Mouse (Mus musculus) cerebellum, adult 11-12 months (tissue): Measurements from ENCODE around the gene Asns.
"Not testable (repeated sequence)": the region's sequence is repeated elsewhere in the genome, so short reads cannot be mapped to it uniquely, and the experiment has no call there.

ENCODE experiments used
- DNase-seq: peaks from one replicate; pipeline ENCODE4 v3.0.0; 2022

Asns gene

GRCm38 (mm10) chr6:7676194-7676901 lies 16.7 kb downstream of the Asns start:
- no peak for DNase-seq

DNA sequence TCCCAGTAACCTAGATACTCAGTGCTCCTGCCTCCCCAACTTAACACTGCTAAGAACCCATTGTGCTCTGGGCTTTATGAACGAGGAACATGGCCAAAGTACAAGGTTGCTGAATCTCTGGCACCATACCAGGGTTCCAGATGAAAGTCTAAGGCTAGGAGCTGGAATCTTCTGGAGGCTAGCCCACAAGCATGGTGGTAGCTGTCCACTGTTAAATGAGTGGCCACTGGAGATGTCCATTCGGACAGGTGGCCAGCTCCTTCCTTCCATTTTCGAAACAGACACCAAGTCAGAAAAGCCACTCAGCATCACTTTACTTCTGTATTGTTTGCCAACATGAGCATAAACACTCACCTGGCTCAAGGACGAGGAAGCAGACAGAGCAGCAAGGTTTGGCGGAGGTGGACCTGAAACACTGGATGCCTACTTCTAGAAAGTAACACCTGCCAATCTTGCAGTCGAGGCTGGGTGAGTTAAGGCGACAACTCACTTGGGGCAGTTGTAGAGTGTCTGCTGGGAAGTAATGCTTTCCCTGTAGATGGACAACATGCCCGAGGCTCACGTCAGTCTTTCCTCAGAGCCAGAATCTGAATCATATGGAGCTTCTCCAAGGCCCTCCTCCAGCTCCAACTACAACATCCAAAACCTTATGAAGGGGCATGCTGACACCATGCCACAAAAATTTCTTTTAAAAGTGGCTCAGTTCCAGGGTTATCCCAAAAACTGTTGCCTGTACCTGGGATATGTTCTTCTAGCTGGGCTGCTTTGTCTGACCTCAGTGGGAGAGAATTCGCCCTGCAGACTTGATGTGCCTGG lies 20.4 kb downstream of the Asns start:
- DNase-seq = no peak

DNA sequence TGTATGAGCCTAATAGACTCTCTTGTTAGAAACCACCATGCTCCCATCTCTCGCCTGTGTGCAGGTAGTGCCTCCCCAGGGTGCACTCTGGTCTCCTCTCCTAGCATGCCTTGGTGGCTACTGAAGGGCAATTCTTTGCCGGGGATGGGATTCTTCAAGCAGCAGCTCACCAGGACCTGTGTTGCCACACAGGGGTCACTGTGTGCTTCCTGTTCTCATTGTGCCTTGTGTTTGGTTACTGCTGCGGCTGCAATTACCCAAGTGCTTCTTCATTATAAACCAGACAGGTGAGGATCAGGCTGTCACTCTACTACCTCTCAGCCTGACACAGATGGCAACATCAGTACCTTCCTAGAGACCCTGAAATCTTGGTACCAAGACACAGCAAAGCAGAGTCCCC lies 21.6 kb downstream of the Asns start:
- no peak for DNase-seq

GRCm38 (mm10) chr6:7670588-7670987 lies 22.5 kb downstream of the Asns start:
- DNase-seq = no peak

DNA sequence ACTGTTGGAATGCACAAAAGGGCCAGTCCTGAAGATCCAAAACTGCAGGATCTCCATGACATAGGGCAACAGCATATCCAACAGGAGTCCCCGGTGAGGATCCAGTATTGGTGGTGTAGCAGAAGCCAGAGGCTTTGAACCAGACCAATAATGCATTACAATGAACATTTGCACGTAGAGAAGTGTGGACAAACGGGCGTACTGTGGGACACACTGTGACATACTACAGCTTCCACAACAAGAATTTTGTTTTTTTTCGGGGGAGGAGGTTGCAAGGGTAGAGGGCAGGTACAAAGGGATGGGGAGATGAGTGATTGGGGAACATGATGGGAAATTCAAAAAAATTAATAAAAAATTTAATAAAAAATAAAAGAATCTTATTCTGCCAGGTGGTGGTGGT lies 23.3 kb downstream of the Asns start:
- DNase-seq = no peak

DNA sequence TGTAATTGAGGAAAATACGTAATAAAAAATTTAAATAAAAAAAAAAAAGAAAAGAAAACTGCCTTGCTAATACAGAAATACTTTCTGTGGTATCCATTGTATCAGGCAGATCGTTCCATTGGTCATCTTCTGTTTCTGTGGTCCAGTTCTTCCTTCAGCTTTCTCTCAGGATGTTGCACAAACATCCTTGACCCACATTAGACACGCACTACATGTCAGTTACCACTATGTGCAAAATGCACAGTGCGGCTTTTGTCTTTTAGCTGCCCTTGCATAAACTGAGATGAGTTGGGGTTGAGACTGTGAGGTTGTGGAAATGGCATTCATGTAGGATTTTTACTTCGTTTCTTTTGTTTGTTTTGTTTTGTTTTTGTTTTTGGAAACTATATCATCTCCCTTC lies 24.7 kb downstream of the Asns start:
- DNase-seq = no peak

DNA sequence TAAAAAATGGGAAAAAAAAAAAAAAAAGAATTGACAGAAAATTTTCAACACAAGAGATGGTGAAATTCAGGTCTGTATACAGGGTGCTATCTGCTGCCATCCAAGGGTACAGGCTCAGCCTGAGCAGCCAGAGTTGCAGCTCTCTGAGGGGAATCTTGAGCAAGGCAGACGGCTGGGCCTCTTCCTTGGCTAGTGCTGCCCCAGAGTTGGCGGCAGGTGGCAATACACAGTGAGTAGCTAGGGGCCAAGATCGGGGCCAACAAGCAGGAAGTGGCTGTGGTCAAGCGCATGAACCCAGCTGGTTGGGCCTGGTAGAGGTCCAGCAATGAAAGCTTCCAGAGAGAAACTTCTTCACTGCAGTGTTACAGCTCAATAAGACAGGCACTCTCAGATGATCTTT lies 27.2 kb downstream of the Asns start:
- DNase-seq = not testable (repeated sequence)

DNA sequence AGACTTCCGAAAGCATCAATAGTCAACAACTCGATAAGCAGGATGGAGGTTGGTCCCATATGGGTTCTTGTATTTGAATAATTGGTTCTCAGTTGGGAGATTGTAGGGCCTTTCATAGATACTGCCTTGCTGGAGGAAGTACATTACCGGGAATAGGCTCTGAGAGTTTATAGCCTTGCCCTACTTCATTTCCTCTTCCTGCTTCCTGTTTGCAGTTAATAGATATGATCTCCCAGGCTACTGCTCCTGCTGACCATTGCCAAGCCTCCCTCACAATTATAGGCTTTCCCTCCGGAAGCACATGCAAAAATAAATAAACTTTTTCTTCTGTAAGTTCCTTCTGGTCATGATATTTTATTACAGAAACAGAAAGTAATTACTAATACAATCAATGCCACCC lies 31.6 kb downstream of the Asns start:
- DNase-seq = no peak

DNA sequence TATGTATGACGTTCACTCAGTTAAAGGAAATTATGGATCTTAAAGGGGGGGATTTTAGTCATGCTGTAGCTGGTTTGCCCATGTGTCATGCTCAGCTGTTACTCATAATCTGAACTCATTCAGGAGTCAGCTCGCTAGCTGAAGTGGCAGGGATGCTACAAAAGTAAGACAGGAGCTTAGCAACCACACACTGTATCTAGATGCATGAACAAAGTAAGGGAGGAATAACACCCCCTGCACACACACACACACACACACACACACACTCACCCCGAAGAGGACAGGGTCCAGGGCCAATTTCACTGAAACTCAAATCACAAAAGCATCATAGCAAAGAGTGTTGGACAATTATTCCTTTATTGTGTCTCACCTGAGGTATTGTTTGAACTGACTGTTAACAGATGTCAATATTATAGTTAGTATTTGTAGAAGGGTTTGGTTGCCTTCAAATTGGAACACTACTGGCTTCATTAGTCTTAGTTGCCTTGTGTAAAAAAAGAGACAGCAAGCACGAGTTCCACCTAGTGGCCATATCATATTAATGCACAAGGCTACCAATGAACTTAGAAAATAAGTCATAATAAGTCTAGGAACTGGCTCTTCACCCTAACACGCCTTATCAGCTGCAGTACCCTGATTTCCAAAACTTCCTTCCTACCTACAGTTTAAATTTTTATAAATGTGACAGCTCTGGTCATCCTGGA lies 32.5 kb downstream of the Asns start:
- no peak for DNase-seq

DNA sequence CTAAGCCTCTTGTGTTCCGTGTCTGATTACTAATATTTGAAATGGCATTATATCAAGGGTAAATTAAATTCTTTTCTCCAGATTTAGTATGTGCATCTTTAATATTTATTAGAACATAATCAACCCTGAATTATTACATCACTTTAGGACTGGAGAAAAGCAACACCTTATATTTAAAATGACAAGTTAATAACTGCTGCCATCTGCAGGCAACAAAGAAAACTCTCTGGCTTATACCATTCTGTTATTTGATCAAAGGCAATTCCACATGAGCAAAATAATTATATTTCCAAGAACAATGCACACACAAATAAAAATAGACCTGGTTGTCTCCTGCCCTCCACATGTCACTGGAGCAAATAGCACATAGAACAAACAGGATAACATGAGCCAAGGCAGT lies 36.5 kb downstream of the Asns start:
- no peak for DNase-seq

DNA sequence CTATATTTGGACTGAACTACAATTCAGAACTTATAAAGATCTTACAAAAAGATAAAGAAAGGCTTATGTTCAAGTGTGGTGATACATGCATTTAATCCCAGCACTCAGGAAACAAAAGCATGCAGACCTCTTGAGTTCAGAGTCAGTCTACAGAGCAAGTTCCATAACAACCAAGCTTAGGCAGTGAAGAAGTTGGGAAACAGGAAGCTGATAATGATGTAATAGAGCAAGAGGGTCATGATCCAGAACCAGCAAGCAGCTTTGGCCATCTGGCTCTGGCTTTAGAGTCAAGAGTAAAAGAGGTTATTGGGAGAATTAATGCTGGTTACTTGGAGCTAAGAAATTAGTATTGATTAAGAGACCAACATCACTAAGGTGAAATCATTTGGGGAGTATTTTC lies 44.6 kb downstream of the Asns start:
- DNase-seq = no peak
